In the genomic region with DNA sequence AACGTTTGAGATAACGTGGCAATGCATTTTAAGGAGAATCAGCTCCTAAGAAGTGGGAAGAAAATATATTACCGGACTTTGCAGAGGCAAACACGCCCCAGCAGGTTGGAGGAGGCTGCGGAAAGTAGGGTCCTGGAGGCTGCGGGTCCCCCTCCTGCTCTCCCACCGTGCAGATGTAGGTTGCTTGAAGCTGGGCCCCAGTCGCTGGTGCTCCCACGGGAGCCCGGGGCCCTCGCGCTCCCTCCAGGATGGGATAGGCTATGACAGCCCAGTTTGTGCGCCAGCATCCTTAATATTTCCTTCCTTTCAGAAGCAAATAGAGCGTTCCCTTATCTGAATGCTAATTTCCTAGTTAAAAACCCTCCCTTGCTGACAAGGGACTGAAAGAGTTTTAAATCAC, we compare ENCODE assay signal across 9 mouse cellular contexts.
DNase-seq lines count a peak whose midpoint lies in the region; ATAC-seq lines count a peak whose summit lies in the region.
"Had no signal": no experiment of that assay in that cellular context is flagged by ENCODE, and none has a peak within 500 bp of the region (broad histone marks: within the 10 kb centered on the region; RNA-seq: fewer than 3 reads in every experiment).

No protein-coding gene starts in this region.

- no peak overlapping the region for H3K9ac ChIP-seq in heart, embryonic 16.5 days (ENCODE audit: low read length)
- H3K9ac ChIP-seq in embryonic facial prominence, embryonic 14.5 days (ENCODE audit: low read depth, low read length), result no peak overlapping the region
- no peak overlapping the region for H3K9ac ChIP-seq in hindbrain, embryonic 16.5 days (ENCODE audit: low read depth, low read length)
- no peak overlapping the region for H3K9ac ChIP-seq in neural tube, embryonic 11.5 days (ENCODE audit: low read length)

- intact Hi-C loops in heart, postnatal 10 days (cut with DNase I), result no loop called here

- no peak for ATAC-seq in heart, embryonic 16.5 days (replicated peaks; ENCODE audit: extremely low read depth, insufficient read depth, low FRiP score)
- ATAC-seq in embryonic facial prominence, embryonic 14.5 days (ENCODE audit: low read depth), result no peak
- peak; percentile 52 for ATAC-seq in hindbrain, embryonic 16.5 days
- peak; percentile 58 for ATAC-seq in neural tube, embryonic 11.5 days (ENCODE audit: insufficient read depth, low FRiP score, low TSS enrichment)
- no peak for ATAC-seq in activated CD4-positive, CD25-positive, alpha-beta regulatory T cell, adult 4 months

- H3K4me2 ChIP-seq in heart, embryonic 16.5 days (ENCODE audit: low read depth, low read length), result peak overlapping the region; percentile 65
- H3K4me2 ChIP-seq in embryonic facial prominence, embryonic 14.5 days (ENCODE audit: low read depth, low read length), result no peak overlapping the region
- H3K4me2 ChIP-seq in hindbrain, embryonic 16.5 days (ENCODE audit: low read length), result no peak overlapping the region
- peak overlapping the region; percentile 36; the same call in 1 of the 2 replicates for H3K4me2 ChIP-seq in neural tube, embryonic 11.5 days (ENCODE audit: low read depth)

- H3K36me3 ChIP-seq in heart, embryonic 16.5 days (ENCODE audit: control insufficient read depth, insufficient read depth), result no peaks in the 10 kb centered on the region
- no peaks in the 10 kb centered on the region for H3K36me3 ChIP-seq in embryonic facial prominence, embryonic 14.5 days (ENCODE audit: control insufficient read depth, insufficient read depth, low read length)
- H3K36me3 ChIP-seq in hindbrain, embryonic 16.5 days (ENCODE audit: control insufficient read depth, insufficient read depth, low read length), result no peaks in the 10 kb centered on the region
- no peaks in the 10 kb centered on the region for H3K36me3 ChIP-seq in neural tube, embryonic 11.5 days (ENCODE audit: control insufficient read depth, insufficient read depth, low read length)

- no peaks in the 10 kb centered on the region for H3K9me3 ChIP-seq in heart, embryonic 16.5 days (replicated peaks; ENCODE audit: control insufficient read depth, low read length)
- H3K9me3 ChIP-seq in embryonic facial prominence, embryonic 14.5 days (ENCODE audit: control insufficient read depth, low read length), result no peaks in the 10 kb centered on the region
- H3K9me3 ChIP-seq in hindbrain, embryonic 16.5 days (ENCODE audit: control insufficient read depth, low read length), result no peaks in the 10 kb centered on the region
- H3K9me3 ChIP-seq in neural tube, embryonic 11.5 days (ENCODE audit: control insufficient read depth, low read length), result no peaks in the 10 kb centered on the region

- no peak overlapping the region for H3K27ac ChIP-seq in heart, embryonic 16.5 days (ENCODE audit: low read length)
- H3K27ac ChIP-seq in embryonic facial prominence, embryonic 14.5 days (replicated peaks; ENCODE audit: low read depth, low read length), result no peak overlapping the region
- H3K27ac ChIP-seq in hindbrain, embryonic 16.5 days (ENCODE audit: low read depth, low read length), result no peak overlapping the region
- no peak overlapping the region for H3K27ac ChIP-seq in neural tube, embryonic 11.5 days (ENCODE audit: low read depth, low read length)

- H3K27me3 ChIP-seq in heart, embryonic 16.5 days (ENCODE audit: control insufficient read depth, insufficient read depth, low read length), result peaks cover 41% of the 10 kb centered on the region
- peaks cover 47% of the 10 kb centered on the region for H3K27me3 ChIP-seq in embryonic facial prominence, embryonic 14.5 days (replicated peaks; ENCODE audit: control insufficient read depth, insufficient read depth, low read length)
- H3K27me3 ChIP-seq in hindbrain, embryonic 16.5 days (replicated peaks; ENCODE audit: control insufficient read depth, insufficient read depth, low read length), result peaks cover 60% of the 10 kb centered on the region
- peaks cover 74% of the 10 kb centered on the region for H3K27me3 ChIP-seq in neural tube, embryonic 11.5 days (ENCODE audit: control insufficient read depth, insufficient read depth, low read length)

- H3K4me3 ChIP-seq in heart, embryonic 16.5 days (ENCODE audit: low read length), result no peak overlapping the region; the same call in 1 of the 2 replicates
- peak overlapping the region; percentile 38; the same call in 1 of the 2 replicates for H3K4me3 ChIP-seq in embryonic facial prominence, embryonic 14.5 days (ENCODE audit: low read depth, low read length)
- H3K4me3 ChIP-seq in hindbrain, embryonic 16.5 days (ENCODE audit: low read length), result no peak overlapping the region; the same call in 1 of the 2 replicates
- H3K4me3 ChIP-seq in neural tube, embryonic 11.5 days (ENCODE audit: low read depth, low read length), result no peak overlapping the region

- DNase-seq in heart, postnatal 10 days, result no peak
- DNase-seq in embryonic facial prominence, embryonic 14.5 days (ENCODE audit: low spot score), result no peak
- DNase-seq in neural tube, embryonic 11.5 days (ENCODE audit: low spot score), result peak; percentile 40
- DNase-seq in c-Kit-positive CD71-positive TER-119-positive erythroid progenitor cells, embryonic 14.5 days (ENCODE audit: low spot score), result no peak
- no peak for DNase-seq in left cerebral cortex, adult 9 months (ENCODE audit: low spot score in 2 of 2)
- DNase-seq: kidney, postnatal 36 days had no signal

- WGBS in heart, embryonic 16.5 days, result 11% methylated on average over 14 of the region's 14 CpGs
- 7% methylated on average over 14 of the region's 14 CpGs for WGBS in embryonic facial prominence, embryonic 14.5 days
- 8% methylated on average over 14 of the region's 14 CpGs for WGBS in hindbrain, embryonic 16.5 days
- 5% methylated on average over 14 of the region's 14 CpGs for WGBS in neural tube, embryonic 11.5 days

- H3K4me1 ChIP-seq in heart, embryonic 16.5 days (ENCODE audit: control insufficient read depth, insufficient read depth, low read length), result peaks cover 9% of the 10 kb centered on the region
- no peaks in the 10 kb centered on the region for H3K4me1 ChIP-seq in embryonic facial prominence, embryonic 14.5 days (ENCODE audit: control insufficient read depth, insufficient read depth, low read length)
- peaks cover 6% of the 10 kb centered on the region; the same call in 1 of the 2 replicates for H3K4me1 ChIP-seq in hindbrain, embryonic 16.5 days (ENCODE audit: control insufficient read depth, insufficient read depth, low read depth, low read length)
- peaks cover 8% of the 10 kb centered on the region; the same call in 1 of the 2 replicates for H3K4me1 ChIP-seq in neural tube, embryonic 11.5 days (ENCODE audit: control insufficient read depth, insufficient read depth, low read length)

Comparison
In these comparisons a context has a peak if more than half of its experiments do, and no peak if none do; other contexts are left out.
1. ATAC-seq: peak in hindbrain, embryonic 16.5 days (single experiment) and neural tube, embryonic 11.5 days (single experiment); none in heart, embryonic 16.5 days (single experiment), embryonic facial prominence, embryonic 14.5 days (single experiment) and activated CD4-positive, CD25-positive, alpha-beta regulatory T cell, adult 4 months (single experiment).
2. H3K4me2 ChIP-seq: peak in heart, embryonic 16.5 days (single experiment) and neural tube, embryonic 11.5 days (single experiment); none in embryonic facial prominence, embryonic 14.5 days (single experiment) and hindbrain, embryonic 16.5 days (single experiment).